Mouse (Mus musculus): Measurements from ENCODE around the gene Enox1. TPM values are rescaled to one million over a fixed set of nuclear protein-coding genes. Genes with fewer than 3 reads are reported as not detected.

Enox1 gene
- polyA plus RNA-seq, 1 experiment from 2014 or later = 1.9 TPM

- ATAC-seq = no peak
- Histone ChIP-seq H3K4me1 (replicated peaks; ENCODE audit: control insufficient read depth, insufficient read depth, low read length) (no peaks in the 10 kb centered on the region), H3K9me3 (ENCODE audit: control insufficient read depth) (no peaks in the 10 kb centered on the region), H3K27ac (ENCODE audit: low read depth, low read length) (no peak overlapping the region), H3K9ac (ENCODE audit: low read depth, low read length) (no peak overlapping the region), H3K27me3 (replicated peaks; ENCODE audit: control insufficient read depth, insufficient read depth, low read length) (no peaks in the 10 kb centered on the region), H3K4me2 (replicated peaks; ENCODE audit: low read depth) (no peak overlapping the region), H3K36me3 (ENCODE audit: control insufficient read depth, insufficient read depth) (no peaks in the 10 kb centered on the region), H3K4me3 (ENCODE audit: low read depth, low read length) (no peak overlapping the region)
- TF ChIP-seq CTCF (IDR thresholded peaks at IDR 0.05; ENCODE audit: low read depth) = no peak
- 92% methylated on average over 6 of the region's 6 CpGs for WGBS
Observed at GRCm38 (mm10) chr14:77647017-77647416, 490.5 kb downstream of the Enox1 start.

- Histone ChIP-seq H3K4me3 (ENCODE audit: low read depth, low read length) (no peak overlapping the region), H3K4me2 (replicated peaks; ENCODE audit: low read depth) (no peak overlapping the region), H3K4me1 (replicated peaks; ENCODE audit: control insufficient read depth, insufficient read depth, low read length) (no peaks in the 10 kb centered on the region), H3K9me3 (ENCODE audit: control insufficient read depth) (no peaks in the 10 kb centered on the region), H3K9ac (ENCODE audit: low read depth, low read length) (no peak overlapping the region), H3K27ac (ENCODE audit: low read depth, low read length) (no peak overlapping the region), H3K27me3 (replicated peaks; ENCODE audit: control insufficient read depth, insufficient read depth, low read length) (no peaks in the 10 kb centered on the region), H3K36me3 (ENCODE audit: control insufficient read depth, insufficient read depth) (no peaks in the 10 kb centered on the region)
- no peak for TF ChIP-seq CTCF (IDR thresholded peaks at IDR 0.05; ENCODE audit: low read depth)
- 91% methylated on average over 8 of the region's 8 CpGs for WGBS
- no peak for ATAC-seq
Observed at GRCm38 (mm10) chr14:77648305-77648704, 491.7 kb downstream of the Enox1 start.

- TF ChIP-seq CTCF (IDR thresholded peaks at IDR 0.05; ENCODE audit: low read depth) = no peak
- no peaks in the 10 kb centered on the region for H3K4me1 ChIP-seq (replicated peaks; ENCODE audit: control insufficient read depth, insufficient read depth, low read length)
- H3K9me3 ChIP-seq (ENCODE audit: control insufficient read depth) = no peaks in the 10 kb centered on the region
- no peaks in the 10 kb centered on the region for H3K36me3 ChIP-seq (ENCODE audit: control insufficient read depth, insufficient read depth)
- no peak overlapping the region for H3K4me2 ChIP-seq (replicated peaks; ENCODE audit: low read depth)
- 84% methylated on average over 4 of the region's 4 CpGs for WGBS
- H3K27me3 ChIP-seq (replicated peaks; ENCODE audit: control insufficient read depth, insufficient read depth, low read length) = no peaks in the 10 kb centered on the region
- H3K27ac ChIP-seq (ENCODE audit: low read depth, low read length) = no peak overlapping the region
- ATAC-seq = no peak
- H3K9ac ChIP-seq (ENCODE audit: low read depth, low read length) = no peak overlapping the region
- no peak overlapping the region for H3K4me3 ChIP-seq (ENCODE audit: low read depth, low read length)
Observed at GRCm38 (mm10) chr14:77658739-77659138, 502.2 kb downstream of the Enox1 start.

- Histone ChIP-seq H3K9ac (ENCODE audit: low read depth, low read length) (no peak overlapping the region), H3K27ac (ENCODE audit: low read depth, low read length) (no peak overlapping the region), H3K9me3 (ENCODE audit: control insufficient read depth) (no peaks in the 10 kb centered on the region), H3K4me2 (replicated peaks; ENCODE audit: low read depth) (no peak overlapping the region), H3K27me3 (replicated peaks; ENCODE audit: control insufficient read depth, insufficient read depth, low read length) (no peaks in the 10 kb centered on the region), H3K36me3 (ENCODE audit: control insufficient read depth, insufficient read depth) (no peaks in the 10 kb centered on the region), H3K4me3 (ENCODE audit: low read depth, low read length) (no peak overlapping the region), H3K4me1 (replicated peaks; ENCODE audit: control insufficient read depth, insufficient read depth, low read length) (no peaks in the 10 kb centered on the region)
- 51% methylated on average over 7 of the region's 7 CpGs for WGBS
- no peak for ATAC-seq
- no peak for TF ChIP-seq CTCF (IDR thresholded peaks at IDR 0.05; ENCODE audit: low read depth)
Observed at GRCm38 (mm10) chr14:77662273-77662672, 505.7 kb downstream of the Enox1 start.

GRCm38 (mm10) chr14:77662994-77663393 is 506.4 kb downstream of the Enox1 start:
- ATAC-seq = no peak
- Histone ChIP-seq H3K9me3 (ENCODE audit: control insufficient read depth) (no peaks in the 10 kb centered on the region), H3K27ac (ENCODE audit: low read depth, low read length) (no peak overlapping the region), H3K4me3 (ENCODE audit: low read depth, low read length) (no peak overlapping the region), H3K4me1 (replicated peaks; ENCODE audit: control insufficient read depth, insufficient read depth, low read length) (no peaks in the 10 kb centered on the region), H3K9ac (ENCODE audit: low read depth, low read length) (no peak overlapping the region), H3K27me3 (replicated peaks; ENCODE audit: control insufficient read depth, insufficient read depth, low read length) (no peaks in the 10 kb centered on the region), H3K4me2 (replicated peaks; ENCODE audit: low read depth) (no peak overlapping the region), H3K36me3 (ENCODE audit: control insufficient read depth, insufficient read depth) (no peaks in the 10 kb centered on the region)
- WGBS = 82% methylated on average over 8 of the region's 8 CpGs
- no peak for TF ChIP-seq CTCF (IDR thresholded peaks at IDR 0.05; ENCODE audit: low read depth)

- no peak for TF ChIP-seq CTCF (IDR thresholded peaks at IDR 0.05; ENCODE audit: low read depth)
- 76% methylated on average over 3 of the region's 3 CpGs for WGBS
Observed at GRCm38 (mm10) chr14:77668096-77668495, 511.5 kb downstream of the Enox1 start.

GRCm38 (mm10) chr14:77669494-77669893 is 512.9 kb downstream of the Enox1 start:
- TF ChIP-seq CTCF (IDR thresholded peaks at IDR 0.05; ENCODE audit: low read depth) = no peak
- H3K9ac ChIP-seq (ENCODE audit: low read depth, low read length) = no peak overlapping the region
- WGBS = 84% methylated on average over 7 of the region's 7 CpGs
- H3K4me1 ChIP-seq (replicated peaks; ENCODE audit: control insufficient read depth, insufficient read depth, low read length) = peaks cover 6% of the 10 kb centered on the region; the same call in 1 of the 2 replicates
- no peaks in the 10 kb centered on the region for H3K27me3 ChIP-seq (replicated peaks; ENCODE audit: control insufficient read depth, insufficient read depth, low read length)
- H3K27ac ChIP-seq (ENCODE audit: low read depth, low read length) = no peak overlapping the region
- no peaks in the 10 kb centered on the region for H3K9me3 ChIP-seq (ENCODE audit: control insufficient read depth)
- no peak for ATAC-seq
- H3K4me2 ChIP-seq (replicated peaks; ENCODE audit: low read depth) = no peak overlapping the region
- H3K36me3 ChIP-seq (ENCODE audit: control insufficient read depth, insufficient read depth) = no peaks in the 10 kb centered on the region
- no peak overlapping the region for H3K4me3 ChIP-seq (ENCODE audit: low read depth, low read length)

More at GRCm38 (mm10) chr14:77668096-77668495, 511.5 kb downstream of the Enox1 start:
- Histone ChIP-seq H3K9me3 (ENCODE audit: control insufficient read depth) (no peaks in the 10 kb centered on the region), H3K4me1 (replicated peaks; ENCODE audit: control insufficient read depth, insufficient read depth, low read length) (peaks cover 5% of the 10 kb centered on the region; the same call in 1 of the 2 replicates), H3K27me3 (replicated peaks; ENCODE audit: control insufficient read depth, insufficient read depth, low read length) (no peaks in the 10 kb centered on the region), H3K4me3 (ENCODE audit: low read depth, low read length) (no peak overlapping the region), H3K36me3 (ENCODE audit: control insufficient read depth, insufficient read depth) (no peaks in the 10 kb centered on the region), H3K4me2 (replicated peaks; ENCODE audit: low read depth) (no peak overlapping the region), H3K27ac (ENCODE audit: low read depth, low read length) (no peak overlapping the region), H3K9ac (ENCODE audit: low read depth, low read length) (no peak overlapping the region)
- ATAC-seq = no peak

Data from intestine, postnatal 0 days (tissue).